Mouse (Mus musculus): ENCODE results near the gene Ndufa5.

Ndufa5 gene

GRCm38 (mm10) chr6:24525705-24526104, 2.1 kb downstream of the Ndufa5 start:
- in situ Hi-C loops (cut with MboI, MseI) = loop anchor here (5.0 to 10.0 kb wide), 4 partner anchors 109 to 1279 kb away; partner anchors contain the start of genes Pot1a (in 1 of the 2) and Wasl (in 1 of the 2)

- in situ Hi-C loops (cut with MboI, MseI) = loop anchor here in 1 of 2 experiments (25.0 kb wide), 1 partner anchor 1246 kb away; no protein-coding TSS in a partner anchor
These were observed 11.6 kb downstream of the Ndufa5 start for GRCm38 (mm10) chr6:24516197-24516596.

GRCm38 (mm10) chr6:24514552-24515284, 13.1 kb downstream of the Ndufa5 start, which contains the start of gene Iqub:
Gene Iqub, minus strand, starts transcription at chr6:24515067.
- in situ Hi-C loops (cut with MboI, MseI) = loop anchor here in 1 of 2 experiments (25.0 kb wide), 1 partner anchor 1248 kb away; no protein-coding TSS in a partner anchor

GRCm38 (mm10) chr6:24504141-24504540, 23.7 kb downstream of the Ndufa5 start:
- in situ Hi-C loops (cut with MboI, MseI) = loop anchor here in 1 of 2 experiments (25.0 kb wide), 1 partner anchor 1258 kb away; no protein-coding TSS in a partner anchor

- in situ Hi-C loops (cut with MboI, MseI) = no loop called here
These were observed 37.5 kb downstream of the Ndufa5 start for GRCm38 (mm10) chr6:24490341-24490740.

- in situ Hi-C loops (cut with MboI, MseI) = no loop called here
These were observed 41.3 kb downstream of the Ndufa5 start for GRCm38 (mm10) chr6:24486530-24486929.

- in situ Hi-C loops (cut with MboI, MseI) = no loop called here
These were observed 57.2 kb downstream of the Ndufa5 start for GRCm38 (mm10) chr6:24470571-24471132.

GRCm38 (mm10) chr6:24470135-24470534, 57.7 kb downstream of the Ndufa5 start:
- in situ Hi-C loops (cut with MboI, MseI) = no loop called here

Measured in T-helper 17 cell (primary cell).